Mouse (Mus musculus): ENCODE measurements at regions not wholly inside any gene's neighbourhood (a gene's known extent, or its start where the extent isn't known, plus 50 kb on each side); places are given as distances from the start of the nearest gene placed in this dataset.

DNA sequence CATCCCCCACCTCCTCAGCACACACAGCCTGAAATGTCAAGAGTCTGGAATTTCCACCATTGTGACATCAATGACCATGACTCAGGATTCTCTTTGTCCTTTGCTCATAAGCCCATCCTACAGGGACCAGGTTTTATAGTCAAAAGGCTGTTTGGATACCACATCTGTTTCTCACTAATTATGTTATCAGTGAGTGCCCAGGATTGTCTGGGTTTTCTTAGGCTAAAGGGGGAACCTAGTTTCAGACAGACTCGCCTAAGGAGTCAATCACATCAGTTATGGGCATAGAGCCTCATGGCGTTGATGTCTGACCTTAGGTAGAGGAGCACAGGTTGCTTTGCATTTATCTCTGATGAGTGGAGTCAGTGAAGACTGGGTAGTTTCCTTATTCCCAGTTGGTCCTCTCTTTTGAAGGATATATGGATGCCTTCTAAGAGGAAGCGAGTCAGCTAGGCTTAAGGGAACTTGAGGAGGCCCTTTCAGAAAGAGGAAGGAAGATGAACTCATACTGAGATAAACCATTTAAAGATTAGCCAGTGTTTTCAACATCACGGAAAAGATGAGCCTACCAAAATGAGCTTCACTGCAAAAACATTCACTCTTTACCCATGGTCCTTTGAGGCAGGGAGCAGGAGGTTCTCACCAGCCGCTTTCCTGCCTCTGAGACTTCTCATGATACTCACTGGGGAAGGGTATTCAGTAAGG lies 143.8 kb upstream of the Tmem164 start:
- in situ Hi-C loops (cut with MboI; ENCODE audit: low sequenced_read_pairs) = loop anchor here (25.0 kb wide), 1 partner anchor 300 kb away; the partner anchor contains the start of gene Nxt2

DNA sequence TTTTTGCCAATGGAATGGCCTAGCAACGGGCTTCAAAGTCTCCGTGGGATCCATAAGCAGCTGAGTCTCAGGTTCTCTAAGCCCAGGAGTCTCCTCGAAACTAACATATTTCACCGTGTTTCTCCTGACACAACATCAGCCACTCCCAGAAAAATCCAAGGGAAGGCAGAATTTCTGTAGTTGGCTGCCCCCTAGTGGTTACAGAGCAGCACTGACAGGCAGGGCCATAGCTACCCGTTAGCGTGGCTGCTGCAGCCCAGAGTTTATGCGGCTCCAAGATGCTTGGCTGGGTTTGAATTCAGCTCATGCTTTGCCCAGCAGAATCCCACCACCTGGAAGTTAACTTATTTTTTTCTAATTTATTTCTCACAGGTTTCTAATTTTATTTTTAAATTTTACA lies 140.9 kb upstream of the Tmem164 start:
- in situ Hi-C loops (cut with MboI; ENCODE audit: low sequenced_read_pairs) = loop anchor here (25.0 kb wide), 1 partner anchor 303 kb away; the partner anchor contains the start of gene Nxt2

DNA sequence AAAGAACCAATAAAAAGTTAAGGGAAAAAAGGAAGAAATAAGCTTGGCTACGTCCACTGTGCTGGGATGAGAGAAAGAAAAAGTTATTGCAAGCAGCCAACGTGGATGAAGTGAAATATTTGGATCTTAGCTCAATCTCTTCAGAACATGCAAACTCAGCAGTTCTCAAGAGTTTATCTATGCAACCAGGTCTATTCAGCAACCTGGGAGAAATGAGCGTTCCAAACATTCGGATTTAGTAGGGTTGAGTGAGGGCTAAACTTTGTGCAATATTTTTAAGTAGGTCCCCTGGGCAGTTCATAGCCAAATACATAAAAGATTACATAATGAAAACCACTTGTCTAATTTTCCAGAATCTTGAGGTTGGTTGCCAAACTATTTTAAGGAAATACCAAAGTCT lies 129.0 kb upstream of the Tmem164 start:
- in situ Hi-C loops (cut with MboI; ENCODE audit: low sequenced_read_pairs) = loop anchor here (10.0 to 25.0 kb wide), 2 partner anchors 243 to 510 kb away; no protein-coding TSS in a partner anchor

DNA sequence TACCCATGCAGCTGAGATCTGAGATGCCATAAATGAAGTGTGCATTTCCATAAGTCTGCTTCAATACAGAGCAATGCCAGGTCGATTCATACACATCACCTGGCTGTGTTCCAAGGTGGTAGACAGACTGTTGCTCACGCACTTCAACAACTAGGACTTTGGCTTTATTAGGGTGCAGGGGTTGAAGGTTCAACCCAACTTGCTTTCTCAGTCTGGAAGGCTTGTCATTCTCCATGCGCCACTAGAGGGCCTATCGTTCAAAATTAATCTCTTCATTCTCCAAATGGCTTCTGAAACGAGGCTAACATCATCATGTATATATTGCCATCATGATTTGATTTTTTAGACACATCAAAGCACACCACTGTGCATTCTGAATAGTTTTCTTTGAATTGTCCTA lies 127.0 kb upstream of the Tmem164 start:
- in situ Hi-C loops (cut with MboI; ENCODE audit: low sequenced_read_pairs) = loop anchor here (10.0 to 25.0 kb wide), 2 partner anchors 241 to 508 kb away; no protein-coding TSS in a partner anchor

DNA sequence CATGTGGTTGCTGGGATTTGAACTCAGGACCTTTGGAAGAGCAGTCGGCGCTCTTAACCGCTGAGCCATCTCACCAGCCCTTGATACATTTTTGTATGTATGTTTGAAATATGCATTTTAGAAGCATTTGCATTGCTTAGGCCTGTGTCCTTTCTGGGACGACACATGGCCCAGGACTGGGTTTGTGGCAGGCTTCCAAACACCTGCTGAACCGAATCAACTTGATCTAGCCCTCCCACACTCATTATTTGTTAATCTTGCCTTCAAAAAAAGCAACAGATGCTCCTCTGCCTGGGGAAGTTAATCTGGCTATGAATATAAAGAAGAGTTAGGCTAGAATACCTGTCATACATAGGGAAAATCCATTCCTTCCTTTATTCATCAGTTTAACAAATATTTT lies 123.7 kb upstream of the Tmem164 start:
- in situ Hi-C loops (cut with MboI; ENCODE audit: low sequenced_read_pairs) = loop anchor here (10.0 to 25.0 kb wide), 2 partner anchors 237 to 505 kb away; no protein-coding TSS in a partner anchor

DNA sequence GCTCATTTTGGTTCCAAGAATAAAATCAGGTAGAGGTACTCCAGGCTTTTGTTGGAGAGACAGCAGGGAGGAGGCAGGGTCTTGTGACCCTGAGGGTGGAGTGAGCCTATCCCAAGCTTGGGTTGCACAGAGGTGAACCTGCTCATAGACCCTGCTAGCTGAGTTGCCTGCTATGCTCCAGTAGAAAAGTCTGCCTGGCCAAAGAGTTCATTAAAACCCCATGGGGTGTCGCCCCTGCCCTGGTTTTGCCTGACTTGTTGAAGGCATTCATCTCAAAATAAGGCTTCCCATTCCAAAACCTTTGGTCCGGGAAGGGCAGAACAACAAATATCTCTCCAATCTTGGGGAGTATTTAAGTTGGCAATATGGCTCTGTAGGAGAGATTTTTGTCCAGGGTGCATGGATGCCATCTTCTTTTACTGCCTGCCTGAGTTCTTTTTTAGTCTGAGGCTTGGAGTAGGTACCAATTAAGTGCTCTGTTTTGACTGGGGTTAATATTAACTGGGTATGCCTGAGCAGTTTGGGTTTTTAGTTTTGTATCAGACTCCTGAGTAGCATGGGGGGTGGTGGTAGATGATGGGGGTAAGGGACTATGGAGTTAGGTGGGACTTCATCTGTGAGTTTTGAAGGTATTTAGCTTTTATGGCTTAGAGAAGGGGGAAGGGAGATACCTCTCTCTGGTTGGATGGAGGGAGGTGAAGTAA lies 120.8 kb upstream of the Tmem164 start:
- in situ Hi-C loops (cut with MboI; ENCODE audit: low sequenced_read_pairs) = loop anchor here (25.0 kb wide), 1 partner anchor 502 kb away; no protein-coding TSS in a partner anchor

DNA sequence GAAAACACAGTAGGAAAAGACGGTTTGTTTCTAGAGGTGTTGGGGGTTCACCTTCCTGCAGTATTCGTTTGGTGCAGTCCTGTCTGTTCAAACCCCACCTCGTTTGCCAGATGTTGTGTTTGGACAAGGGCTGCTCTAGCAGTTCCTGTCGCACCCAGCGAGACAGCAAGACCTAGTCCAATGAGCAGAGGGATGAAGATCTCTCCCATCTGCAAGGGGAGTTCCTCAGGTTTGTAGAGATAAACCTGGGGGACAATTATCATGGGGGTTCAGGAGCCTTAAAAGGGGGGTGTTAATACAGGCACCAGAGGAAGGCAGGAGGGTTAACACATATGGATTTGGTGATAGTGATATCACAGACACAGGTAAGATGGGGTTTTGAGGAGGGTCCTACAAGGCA lies 119.4 kb upstream of the Tmem164 start:
- in situ Hi-C loops (cut with MboI; ENCODE audit: low sequenced_read_pairs) = loop anchor here (25.0 kb wide), 1 partner anchor 501 kb away; no protein-coding TSS in a partner anchor

DNA sequence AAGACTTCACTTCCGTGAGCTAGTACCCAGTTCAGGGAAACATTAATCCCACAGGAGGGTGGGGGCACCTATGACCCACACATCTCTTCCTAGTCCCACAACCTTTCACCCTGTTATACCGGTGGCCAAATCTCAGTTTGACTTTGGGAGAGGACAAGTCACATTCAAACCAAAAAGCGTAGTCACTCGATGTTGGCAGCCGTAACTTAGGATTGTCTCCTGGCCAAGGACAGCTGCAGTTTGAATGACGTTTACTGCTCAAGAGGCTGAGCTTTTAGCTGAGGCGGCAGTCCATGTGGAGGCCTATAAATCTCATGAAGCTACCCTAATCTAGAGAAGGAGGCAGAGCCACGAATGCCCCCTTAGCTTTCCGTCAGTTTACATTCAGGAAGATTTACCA lies 117.0 kb upstream of the Tmem164 start:
- in situ Hi-C loops (cut with MboI; ENCODE audit: low sequenced_read_pairs) = loop anchor here (25.0 kb wide), 1 partner anchor 498 kb away; no protein-coding TSS in a partner anchor

DNA sequence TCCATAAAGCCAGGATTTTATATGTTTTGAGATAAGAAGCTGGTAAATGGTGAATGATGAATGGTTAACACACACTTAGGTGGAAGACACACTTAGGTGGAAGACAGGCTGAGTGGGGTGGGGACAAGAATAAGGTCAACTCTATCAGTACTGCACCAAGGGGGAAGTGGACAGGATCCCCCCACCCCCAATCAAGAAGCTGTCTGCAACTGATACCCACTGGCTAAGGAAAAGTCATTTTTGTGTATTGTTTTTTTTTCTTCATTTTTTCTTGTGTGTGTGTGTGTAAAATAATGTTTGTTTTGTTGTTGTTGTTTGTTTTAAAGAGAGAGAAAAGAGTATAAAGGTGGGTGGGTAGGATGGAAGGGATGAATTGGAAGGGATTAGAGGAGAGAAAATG lies 109.4 kb upstream of the Tmem164 start:
- in situ Hi-C loops (cut with MboI; ENCODE audit: low sequenced_read_pairs) = loop anchor here (25.0 kb wide), 1 partner anchor 491 kb away; no protein-coding TSS in a partner anchor

DNA sequence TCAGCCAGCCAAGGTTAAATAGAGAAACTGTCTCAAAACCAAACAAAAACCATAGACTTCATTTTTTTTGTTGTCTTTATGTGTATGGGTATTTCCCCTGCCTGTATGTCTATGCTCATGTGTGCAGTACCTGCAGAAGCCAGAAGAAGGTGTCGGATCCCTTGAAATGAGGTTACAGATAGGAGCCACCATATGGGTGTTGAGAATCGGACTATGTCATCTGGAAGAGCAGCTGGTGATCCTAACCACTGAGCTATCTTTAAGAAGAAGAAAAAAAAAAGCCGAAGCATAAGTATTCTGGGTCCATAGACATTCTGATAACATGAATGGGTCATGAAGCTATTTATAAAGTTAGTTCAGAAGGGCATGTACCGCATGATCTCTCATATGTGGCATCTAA lies 107.2 kb upstream of the Tmem164 start:
- in situ Hi-C loops (cut with MboI; ENCODE audit: low sequenced_read_pairs) = loop anchor here (25.0 kb wide), 1 partner anchor 488 kb away; no protein-coding TSS in a partner anchor

DNA sequence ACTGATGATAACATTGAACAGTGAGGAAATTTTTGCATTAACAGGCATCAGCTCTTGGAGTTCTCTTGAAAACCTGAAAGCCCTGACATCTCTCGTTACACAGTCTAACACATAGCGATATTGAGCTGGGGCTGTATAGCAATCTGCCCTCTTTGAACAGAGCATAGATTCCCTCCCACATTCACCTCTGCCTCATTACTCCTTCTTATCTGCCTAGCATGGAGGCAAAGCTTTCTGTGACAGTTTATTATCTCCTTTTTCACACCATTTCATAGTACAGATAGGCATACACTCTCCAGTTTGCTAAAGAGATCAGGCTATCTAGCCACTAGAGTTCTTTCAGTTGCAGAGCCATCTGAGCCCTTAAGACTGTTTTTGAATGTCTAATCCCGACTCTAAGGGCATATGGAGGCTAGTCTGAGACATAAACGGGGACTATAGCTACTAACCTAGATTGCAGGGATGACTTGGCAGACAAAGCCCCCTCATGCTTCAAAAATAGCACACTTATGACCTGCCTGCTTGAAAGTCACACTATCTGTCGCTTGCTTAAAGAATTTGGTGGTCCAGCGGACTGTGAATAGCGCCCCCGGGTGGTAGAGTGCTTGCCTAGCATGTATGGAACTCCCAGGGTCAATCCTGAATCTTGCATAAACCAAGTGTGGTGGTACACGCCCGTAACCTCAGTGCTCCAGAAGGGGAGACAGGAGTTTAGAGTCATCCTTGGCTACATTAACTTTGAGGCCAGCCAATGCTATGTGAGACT lies 106.1 kb upstream of the Tmem164 start:
- in situ Hi-C loops (cut with MboI; ENCODE audit: low sequenced_read_pairs) = loop anchor here (25.0 kb wide), 1 partner anchor 487 kb away; no protein-coding TSS in a partner anchor

DNA sequence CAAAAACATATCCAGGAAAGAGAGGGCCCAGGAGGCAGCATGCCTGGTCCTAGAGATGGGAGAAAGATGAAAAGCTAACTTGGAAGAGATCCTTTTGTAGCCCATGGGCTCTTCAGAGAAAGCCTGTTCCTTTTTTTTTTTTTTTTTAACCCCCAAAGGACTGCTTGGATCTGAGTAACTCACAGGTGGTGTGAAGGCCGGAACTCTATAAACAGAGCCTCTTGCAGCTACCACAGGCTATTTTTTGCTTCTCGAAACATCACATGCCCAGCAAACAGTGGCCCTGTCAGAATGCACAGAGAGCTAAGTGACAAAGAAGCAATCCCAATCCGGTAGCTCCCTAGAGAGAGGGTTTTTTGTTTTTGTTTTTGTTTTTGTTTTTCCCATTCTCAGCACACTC lies 105.1 kb upstream of the Tmem164 start:
- in situ Hi-C loops (cut with MboI; ENCODE audit: low sequenced_read_pairs) = no loop called here

DNA sequence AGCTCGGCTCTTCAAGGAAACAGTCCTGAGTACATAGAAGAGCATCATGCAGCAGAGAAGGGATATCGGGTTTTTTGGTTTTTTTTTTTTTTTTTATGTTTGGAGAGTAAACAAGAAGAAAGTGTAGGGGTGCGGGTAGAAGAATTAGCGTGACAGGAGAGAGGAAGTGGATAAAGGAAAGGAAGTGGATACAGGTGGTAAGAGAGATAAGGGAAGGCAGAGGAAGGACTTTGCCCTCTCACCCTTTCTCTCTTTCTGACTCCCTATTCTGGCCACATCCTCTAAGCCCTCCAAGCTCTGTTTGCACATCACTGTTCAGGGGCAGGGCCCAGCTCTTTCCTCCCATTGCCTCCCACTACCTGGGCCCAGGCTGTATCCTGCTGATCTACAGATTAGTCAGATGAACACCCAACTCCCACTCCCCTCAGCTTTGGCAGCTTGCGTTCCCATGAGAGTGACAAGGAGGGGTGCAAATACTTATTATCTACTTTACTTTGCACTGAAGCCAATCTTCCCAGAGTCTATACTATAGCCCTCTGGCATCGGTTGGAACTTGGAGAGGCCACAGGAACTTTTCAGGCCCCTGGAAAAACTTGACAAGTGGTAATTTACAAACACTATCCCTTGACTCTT lies 103.6 kb upstream of the Tmem164 start:
- in situ Hi-C loops (cut with MboI; ENCODE audit: low sequenced_read_pairs) = no loop called here

DNA sequence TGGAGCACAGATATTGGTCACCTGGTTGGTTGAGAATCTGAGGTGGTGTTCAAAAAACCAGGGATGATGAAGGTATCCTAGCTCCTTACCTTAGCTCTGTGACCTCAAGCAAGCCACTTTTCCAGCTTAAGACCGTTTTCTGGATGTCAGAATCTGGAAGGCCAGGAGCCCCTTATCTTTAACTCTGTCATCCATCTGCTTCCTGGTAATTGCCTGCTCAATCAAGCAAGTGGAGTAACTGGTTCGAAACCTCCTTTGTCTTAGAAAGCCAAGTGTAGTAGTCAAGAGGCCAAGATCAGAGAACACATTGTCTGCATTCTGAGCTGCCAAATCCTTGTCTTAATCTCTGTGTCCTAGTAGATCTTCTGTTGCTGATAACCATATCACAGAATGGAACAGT lies 95.9 kb upstream of the Tmem164 start:
- in situ Hi-C loops (cut with MboI; ENCODE audit: low sequenced_read_pairs) = no loop called here

DNA sequence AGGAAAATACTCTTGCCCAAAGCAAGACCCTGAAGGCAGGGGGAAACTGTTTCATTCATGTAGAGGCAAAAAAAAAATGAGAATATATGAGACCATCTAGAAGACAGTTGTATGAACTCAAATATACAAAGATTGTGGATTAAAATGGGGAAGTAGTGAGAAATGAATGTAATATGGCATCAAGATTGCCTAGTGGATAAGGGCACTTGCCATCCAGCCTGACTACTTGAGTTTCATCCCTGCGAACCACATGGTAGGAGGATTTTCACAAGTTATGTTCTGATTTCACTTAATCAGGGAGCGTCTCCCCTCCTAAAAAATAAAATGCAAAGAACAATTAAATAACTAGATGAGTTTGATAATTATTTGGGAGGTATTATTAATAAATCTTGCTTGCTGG lies 81.8 kb upstream of the Tmem164 start:
- in situ Hi-C loops (cut with MboI; ENCODE audit: low sequenced_read_pairs) = no loop called here

DNA sequence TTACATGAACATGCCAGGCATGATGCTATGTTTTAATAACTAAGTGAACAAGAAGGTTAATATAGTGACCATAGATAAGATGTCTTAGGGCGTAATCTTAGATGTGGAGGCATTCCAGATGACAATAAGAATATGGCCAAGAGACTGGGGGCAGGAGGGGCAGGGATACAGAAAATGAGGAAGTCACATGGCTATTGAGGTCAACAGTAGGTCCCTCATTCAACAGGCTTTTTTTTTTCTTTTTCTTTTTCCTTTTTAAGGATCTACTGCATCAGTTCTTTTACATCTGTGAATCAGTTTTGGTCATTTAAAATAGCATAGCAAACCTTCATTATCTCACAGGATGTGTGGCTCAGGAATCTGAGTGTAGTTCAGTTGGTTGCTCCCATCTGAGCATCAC lies 80.4 kb upstream of the Tmem164 start:
- in situ Hi-C loops (cut with MboI; ENCODE audit: low sequenced_read_pairs) = no loop called here

DNA sequence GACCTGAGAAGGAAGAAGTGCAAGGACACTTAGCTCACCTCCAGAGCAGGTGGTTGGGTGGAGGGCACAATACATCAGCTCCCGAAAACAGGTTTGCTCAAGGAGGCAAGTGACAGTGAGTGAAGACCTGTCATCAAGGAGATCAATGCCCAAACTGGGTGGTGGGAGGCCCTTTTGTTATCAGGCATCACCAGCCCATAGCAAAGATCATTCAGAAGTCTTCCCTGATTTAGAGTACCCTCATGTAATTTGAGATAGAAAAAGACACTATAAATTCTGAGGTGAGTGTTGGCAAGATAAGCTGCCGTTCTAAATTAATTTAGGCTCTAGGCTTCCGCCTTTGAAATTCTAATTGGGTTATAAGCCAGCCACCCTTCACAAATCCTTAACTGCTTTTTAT lies 76.1 kb upstream of the Tmem164 start:
- in situ Hi-C loops (cut with MboI; ENCODE audit: low sequenced_read_pairs) = no loop called here

DNA sequence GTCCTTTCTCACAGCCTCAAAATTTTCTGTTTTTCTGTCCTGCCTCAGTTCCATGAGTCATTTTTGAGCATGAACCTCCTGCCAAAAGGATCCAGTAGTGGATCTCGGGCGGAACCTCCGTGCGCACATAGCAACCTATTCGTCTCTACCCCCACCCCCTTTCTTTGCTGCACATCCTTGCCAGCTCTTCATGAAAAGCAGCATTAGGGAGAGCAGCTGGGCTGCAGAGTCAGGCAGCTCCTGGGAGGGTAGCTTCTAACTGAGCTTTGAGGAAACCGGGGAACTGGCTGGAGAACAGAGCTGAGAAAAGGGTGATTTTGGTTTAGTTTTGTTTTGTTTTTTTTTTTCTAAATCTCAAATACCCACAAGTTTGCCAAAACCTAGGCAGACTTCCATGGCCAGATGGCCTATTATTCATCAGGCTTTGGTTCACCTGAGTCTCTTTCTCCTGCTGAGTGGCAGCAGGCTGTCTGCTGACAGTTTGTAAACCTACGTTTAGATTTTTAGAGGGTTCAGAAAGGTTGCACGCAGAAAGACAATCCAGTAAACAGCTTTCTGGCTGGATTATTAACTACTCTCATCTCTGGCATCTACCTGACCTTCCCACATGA lies 74.5 kb upstream of the Tmem164 start:
- in situ Hi-C loops (cut with MboI; ENCODE audit: low sequenced_read_pairs) = no loop called here

DNA sequence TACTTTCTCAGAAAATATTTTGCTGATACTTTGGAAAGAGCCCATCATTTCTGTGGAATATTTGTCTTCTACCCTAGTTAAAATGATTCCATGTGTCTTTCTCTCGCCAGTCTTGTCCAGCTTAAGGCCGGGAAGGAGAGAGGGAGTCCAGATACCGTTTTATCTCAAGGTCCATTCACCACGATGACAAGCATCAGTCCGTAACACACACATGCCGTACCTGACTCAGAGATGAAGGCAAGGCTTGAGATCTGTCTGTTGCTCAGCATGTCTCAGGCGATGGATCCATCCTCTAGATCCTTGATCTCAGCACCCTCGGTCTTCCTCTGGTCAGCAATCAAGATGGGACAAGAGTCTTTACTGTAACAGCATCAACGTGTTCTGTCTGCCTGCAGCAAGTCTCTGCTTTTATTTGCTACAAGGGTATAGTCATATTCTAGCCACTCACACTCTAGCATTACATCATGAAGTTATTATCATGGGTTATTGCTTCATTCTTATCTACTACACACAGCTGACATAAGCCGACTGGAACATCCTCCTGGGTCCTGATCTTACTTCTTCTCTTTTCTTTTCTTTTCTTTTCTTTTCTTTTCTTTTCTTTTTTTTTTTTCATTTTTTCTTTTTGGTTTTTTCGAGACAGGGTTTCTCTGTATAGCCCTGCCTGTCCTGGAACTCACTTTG lies 64.9 kb upstream of the Tmem164 start:
- in situ Hi-C loops (cut with MboI; ENCODE audit: low sequenced_read_pairs) = no loop called here

DNA sequence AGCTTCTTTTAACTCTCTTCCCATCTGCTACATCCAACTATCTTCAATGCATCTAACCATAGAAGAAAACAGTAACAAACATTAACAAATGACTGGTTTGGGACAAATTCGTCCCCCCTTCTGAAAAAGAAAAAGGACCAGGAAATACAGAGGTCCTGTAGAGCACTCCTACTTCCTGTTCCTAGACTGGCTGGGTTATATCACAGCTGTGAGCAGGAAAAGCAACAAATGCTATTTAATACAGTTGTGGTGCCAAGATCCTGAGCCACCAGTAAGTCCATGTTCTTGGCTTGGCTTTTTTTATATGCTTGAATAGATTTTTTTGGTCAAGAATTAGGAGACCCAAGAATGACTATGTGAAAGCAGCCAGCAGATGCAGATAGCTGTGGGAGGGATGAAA lies 62.8 kb upstream of the Tmem164 start:
- in situ Hi-C loops (cut with MboI; ENCODE audit: low sequenced_read_pairs) = no loop called here
